Mouse (Mus musculus) embryo, embryonic 11 days (tissue): ENCODE measurements around the gene Fancl.
A peak's percentile ranks its signal among the peaks of the same experiment; 100 is the strongest.
"Not testable (repeated sequence)": the region's sequence is repeated elsewhere in the genome, so short reads cannot be mapped to it uniquely, and the experiment has no call there.

Experiments used
- DNase-seq: peaks from one replicate; pipeline ENCODE4 v3.0.0-alpha.2; 2015

Fancl gene

DNA sequence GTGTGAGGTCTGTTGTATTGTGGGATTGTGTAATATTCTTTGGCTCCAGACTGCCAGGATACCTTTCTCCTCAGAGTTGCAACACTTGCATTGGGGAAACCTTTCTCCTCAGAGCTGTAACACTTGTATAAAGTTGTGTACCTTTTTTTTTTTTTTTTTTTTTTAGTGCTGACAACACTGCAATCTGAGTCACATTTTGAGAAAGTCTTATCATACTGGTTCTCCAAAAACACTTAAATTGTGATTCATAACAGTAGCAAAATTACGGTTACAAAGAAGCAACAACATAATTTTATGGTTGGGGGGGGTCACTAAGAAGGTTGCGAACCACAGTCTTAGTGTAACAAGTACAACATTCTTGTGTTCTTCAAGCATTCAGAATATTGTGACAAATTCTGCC is at the start of gene Fancl:
TSS of gene Fancl (plus strand) at position 165 of the 400 bp plus-strand sequence.
- DNase-seq = no peak

GRCm38 (mm10) chr11:26336848-26337247 is 49.1 kb upstream of the Fancl start:
- DNase-seq = no peak

DNA sequence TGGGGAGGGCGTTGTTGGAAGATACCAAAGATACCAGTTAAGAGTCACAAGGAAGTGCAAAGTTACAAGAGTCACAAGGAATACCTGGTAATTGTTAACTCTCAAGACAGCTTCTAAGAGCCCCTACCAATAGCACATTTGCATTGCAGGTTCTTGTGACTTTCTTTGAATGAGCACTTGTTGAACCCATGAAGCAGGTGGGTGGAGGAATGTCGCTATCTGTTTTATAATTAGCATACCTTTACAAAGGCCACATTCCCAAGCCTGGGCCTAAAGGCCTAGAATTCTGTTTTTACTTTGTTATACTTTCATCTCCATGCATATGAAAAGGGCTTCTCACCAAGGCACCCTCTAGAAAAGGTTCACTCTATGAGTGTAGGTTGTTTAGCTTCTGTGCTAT is 15.8 kb upstream of the Fancl start:
- not testable (repeated sequence) for DNase-seq

- DNase-seq = not testable (repeated sequence)
These were observed 14.0 kb upstream of the Fancl start for GRCm38 (mm10) chr11:26371980-26372379.

- DNase-seq = no peak
These were observed 11.8 kb upstream of the Fancl start for GRCm38 (mm10) chr11:26374132-26374531.

- no peak for DNase-seq
These were observed 7.9 kb upstream of the Fancl start for GRCm38 (mm10) chr11:26378074-26378473.

DNA sequence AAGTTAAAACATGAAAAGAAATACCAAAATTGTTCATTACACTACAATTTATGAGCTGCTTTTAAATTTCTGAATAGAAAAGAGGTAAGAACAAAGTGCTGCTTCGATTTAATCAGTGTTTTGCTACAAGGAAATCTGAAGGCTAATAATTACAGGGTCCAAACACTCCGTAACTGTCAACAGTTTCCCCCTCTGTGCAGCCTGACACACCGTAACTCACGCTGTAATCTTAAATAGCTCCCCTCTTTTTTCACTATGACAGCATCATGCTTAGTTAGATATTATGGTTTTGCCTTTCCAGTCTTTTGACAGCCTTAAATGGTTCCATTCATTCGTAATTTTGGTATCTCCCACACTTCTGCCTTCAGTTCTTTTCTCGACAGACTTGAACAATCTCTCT is 4.4 kb upstream of the Fancl start:
- no peak for DNase-seq

- no peak for DNase-seq
These were observed 743 bp downstream of the Fancl start for GRCm38 (mm10) chr11:26386678-26387077.

DNA sequence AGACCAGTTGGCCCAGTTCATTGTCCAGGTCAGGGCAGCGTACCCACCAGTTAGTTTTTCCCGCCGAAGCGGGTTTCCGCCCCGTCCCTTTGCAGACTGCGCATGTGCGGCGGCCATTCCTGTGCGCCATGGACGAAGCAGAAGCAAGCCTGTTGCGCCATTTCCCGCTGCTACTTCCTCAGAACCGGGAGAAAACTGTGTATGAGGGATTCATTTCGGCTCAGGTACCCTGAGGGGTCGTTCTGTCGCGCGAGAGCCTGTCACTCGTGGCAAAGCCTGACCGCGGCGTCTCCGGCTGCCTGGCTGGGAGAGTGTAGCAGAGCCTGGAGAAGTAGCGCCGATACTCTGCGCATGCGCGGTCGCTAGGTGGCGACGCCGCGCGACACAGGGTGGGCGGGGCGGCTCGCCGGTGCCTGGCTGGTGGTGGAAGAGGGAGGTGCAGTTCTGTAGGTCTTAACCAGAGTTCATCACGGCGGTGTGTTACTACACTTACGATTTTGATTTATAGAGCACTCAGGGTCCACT is 1.2 kb downstream of the Fancl start:
- peak; percentile 95 for DNase-seq

DNA sequence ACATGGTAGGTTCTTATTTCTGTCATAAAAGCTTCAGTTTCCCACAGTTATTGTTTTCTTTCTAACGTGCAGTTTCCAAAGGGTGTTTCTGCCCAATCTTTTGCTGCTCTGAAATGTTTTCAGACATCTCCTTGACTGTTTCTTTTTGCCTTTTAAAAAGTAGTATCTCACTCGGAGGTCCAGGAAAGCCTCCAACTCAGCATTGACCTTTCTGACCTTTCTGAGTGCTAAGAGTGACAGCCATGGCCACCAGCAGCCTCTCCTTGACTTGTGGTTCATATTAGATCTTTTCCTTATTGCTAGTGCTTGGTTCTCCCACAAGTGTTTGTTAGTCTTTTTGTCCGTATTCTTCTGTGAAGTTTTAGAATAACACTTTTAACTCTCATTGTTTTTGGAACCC is 9.6 kb downstream of the Fancl start:
- peak; percentile 18 for DNase-seq

DNA sequence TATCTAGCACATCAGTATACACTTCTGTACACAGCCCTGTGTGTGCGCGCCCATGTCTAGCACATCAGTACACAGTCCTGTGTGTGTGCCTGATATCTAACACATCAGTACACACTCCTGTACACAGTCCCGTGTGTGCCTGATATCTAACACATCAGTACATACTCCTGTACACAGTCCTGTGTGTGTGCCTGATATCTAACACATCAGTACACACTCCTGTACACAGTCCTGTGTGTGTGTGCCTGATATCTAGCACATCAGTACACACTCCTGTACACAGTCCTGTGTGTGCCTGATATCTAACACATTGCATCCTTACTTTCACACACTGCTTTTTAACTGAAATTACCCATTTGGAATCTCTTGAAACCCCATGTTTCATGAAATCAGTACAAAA is 27.0 kb downstream of the Fancl start:
- DNase-seq = no peak

- DNase-seq = no peak
These were observed 35.5 kb downstream of the Fancl start for GRCm38 (mm10) chr11:26421472-26421871.

DNA sequence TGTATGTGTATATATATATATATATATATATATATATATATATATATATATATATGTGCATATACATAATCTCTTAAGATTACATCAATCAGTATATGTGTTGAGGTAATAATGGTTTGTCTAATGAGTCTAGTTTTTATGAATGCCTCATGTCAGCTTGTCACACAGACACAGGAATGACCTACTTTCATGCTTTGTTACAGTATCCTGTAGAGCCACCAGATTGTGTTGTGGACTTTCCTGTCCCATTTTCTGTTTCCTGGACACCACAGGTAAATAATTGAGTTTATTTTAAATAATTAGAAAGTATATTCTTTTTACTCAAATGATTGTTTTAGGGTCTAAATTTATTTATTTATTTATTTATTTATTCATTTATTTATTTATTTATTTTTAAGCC is 48.3 kb downstream of the Fancl start:
- DNase-seq = no peak

GRCm38 (mm10) chr11:26437818-26438217 is 51.9 kb downstream of the Fancl start:
- DNase-seq = peak; percentile 2

DNA sequence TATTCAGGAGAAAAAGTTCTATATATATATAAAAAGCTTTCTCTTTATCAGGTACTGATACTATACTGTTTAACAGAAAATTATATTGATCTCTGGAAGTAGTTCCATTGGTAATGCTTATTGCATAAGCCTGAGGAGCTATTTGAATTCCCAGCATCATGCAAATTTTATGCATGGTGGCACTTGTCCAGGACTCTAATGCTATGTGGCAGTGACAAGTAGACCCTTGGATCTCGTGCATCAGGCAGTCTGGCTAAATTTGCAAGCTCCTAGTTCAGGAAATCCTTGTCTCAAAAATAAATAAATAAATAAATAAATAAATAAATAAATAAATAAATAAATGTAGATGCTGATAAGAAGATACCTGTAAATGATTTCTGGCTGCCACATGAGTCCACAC is 55.2 kb downstream of the Fancl start:
- no peak for DNase-seq

GRCm38 (mm10) chr11:26444374-26444773 is 58.4 kb downstream of the Fancl start:
- DNase-seq = no peak

DNA sequence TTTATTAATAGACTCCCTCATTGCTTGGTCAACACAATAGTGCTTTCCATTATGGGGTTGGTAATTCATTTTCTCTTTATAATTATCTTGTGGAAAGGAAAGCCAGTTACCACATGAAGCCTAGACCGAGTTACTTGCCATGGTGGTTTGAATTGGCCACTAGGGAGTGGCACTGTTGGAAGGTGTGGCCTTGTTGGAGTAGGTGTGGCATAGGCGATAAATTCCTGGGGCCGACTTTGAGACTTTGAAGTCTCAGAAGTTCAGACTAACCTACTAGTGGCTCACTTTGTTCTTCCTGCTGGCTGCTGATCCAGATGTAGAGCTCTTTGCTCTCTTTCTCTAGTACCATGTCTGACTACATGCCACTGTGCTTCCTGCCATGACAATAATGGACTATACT is 63.9 kb downstream of the Fancl start:
- no peak for DNase-seq

DNA sequence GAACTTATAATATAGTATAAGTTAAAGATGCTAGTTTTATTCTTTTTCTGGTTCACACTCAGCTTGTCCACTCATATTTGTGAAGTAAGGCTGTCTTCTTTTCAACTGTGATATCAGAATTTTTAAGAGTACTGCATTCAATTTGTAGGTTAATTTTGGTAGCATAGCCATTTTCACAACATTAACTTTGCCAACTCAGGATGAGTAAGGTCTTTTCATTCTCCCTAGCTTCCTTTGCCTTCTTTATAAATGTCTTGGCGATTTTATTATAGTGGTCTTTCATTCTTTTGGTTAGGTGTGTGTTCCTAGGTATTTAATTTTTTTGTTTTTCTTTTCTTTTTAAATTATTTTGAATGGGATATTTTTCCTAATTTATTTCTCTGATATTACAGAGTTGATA is 64.7 kb downstream of the Fancl start:
- DNase-seq = no peak

GRCm38 (mm10) chr11:26451228-26451627 is 65.3 kb downstream of the Fancl start:
- no peak for DNase-seq

GRCm38 (mm10) chr11:26452693-26453092 is 66.8 kb downstream of the Fancl start:
- DNase-seq = no peak

DNA sequence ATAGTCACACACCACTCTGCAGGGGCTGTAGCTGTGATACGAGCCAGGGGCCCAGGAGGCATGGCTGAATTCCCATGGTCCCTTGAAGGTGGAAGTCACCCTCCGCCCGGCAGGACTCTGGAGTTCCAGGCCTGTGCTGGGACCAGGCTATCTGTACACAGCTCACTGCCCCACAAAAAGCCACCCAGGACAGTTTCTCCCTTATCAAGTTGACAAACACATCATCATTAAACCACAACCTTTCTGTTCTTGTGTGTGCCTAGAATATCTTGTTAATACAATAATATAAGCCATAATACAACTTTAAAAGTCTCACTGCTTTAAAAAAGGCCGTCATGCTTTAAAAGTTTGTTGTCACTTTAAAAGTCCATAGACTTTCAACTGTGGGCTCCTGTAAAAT is 68.1 kb downstream of the Fancl start:
- DNase-seq = no peak

DNA sequence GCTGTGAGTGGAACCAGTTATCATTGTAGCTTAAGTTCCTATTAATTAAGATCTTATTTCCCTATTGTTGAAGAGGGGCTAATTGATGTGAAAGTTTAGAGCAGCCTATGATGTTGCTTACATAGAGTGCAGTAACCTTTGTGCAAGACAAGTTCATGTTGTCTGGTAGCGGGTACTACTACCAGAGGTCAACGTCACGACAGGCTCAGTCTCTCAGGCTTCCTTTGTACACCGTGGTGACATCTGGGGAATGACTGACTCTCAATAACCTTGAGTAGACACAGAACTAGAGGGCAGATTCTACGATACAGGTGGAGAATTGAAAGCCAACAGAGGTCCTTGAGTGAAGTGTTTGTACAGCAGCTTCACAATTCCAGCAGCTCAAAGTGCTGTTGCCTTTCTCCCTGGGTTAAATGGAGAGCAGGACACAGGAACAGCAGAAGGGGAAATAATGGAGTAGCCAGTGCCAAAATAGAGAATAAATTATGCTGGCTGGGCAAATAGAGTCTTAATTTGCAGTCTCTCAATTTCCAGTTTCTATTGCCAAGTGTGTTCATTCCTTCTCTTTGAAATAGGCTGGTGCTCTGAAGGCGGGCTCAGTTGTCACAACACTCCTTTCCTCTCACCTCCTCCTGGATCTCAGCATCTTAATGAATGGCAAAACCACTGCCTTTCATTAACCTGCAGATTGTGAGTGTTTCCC is 91.3 kb downstream of the Fancl start:
- DNase-seq = no peak

DNA sequence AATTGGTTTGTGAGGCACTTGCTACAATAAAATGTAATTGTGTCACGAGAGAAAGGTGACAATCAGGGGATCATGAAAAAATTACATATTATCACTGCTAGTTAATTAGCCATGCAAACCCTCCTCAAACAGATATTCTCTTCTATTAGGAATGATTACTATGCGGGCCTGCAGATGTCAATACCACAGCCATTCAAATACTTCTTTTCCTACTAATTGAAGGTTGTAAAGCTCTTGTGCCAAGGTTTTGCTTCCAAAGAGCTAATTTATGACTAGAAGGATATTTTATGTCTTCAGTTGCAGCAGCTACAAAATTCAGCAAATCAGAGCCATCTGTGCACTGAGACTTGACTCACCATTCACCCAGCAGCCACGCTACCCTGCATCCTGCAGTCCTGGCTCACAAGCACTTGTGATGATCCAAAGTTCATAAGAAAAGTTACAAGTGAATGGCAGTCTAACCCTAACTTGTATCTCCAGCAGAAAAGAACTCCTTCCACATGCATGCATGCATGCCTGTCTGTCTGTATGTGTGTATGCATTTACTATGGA is 95.8 kb downstream of the Fancl start:
- no peak for DNase-seq

GRCm38 (mm10) chr11:26489761-26490466 is 104.0 kb downstream of the Fancl start:
- peak; percentile 82 for DNase-seq
